Mouse (Mus musculus) subcutaneous adipose tissue, adult 2 months (tissue): ENCODE results near the gene Gp2. TPM values are rescaled to one million over a fixed set of nuclear protein-coding genes. Genes with fewer than 3 reads are reported as not detected.

Experiments used
- polyA plus RNA-seq: library from polyadenylated mRNA; depleted of rRNA; stranded (reverse); fragments of >200 nt; gene quantifications from 2 replicates; pipeline ENCODE4 v1.2.3, GENCODE M21; 2012; ENCODE audit warnings: low replicate concordance; rRNA removed

The Gp2 gene
- not detected in 2 replicates for polyA plus RNA-seq

GRCm38 (mm10) chr7:119459185-119459584 lies at the start of gene Gp2:
Gene Gp2, minus strand, starts transcription at chr7:119459285.

DNA sequence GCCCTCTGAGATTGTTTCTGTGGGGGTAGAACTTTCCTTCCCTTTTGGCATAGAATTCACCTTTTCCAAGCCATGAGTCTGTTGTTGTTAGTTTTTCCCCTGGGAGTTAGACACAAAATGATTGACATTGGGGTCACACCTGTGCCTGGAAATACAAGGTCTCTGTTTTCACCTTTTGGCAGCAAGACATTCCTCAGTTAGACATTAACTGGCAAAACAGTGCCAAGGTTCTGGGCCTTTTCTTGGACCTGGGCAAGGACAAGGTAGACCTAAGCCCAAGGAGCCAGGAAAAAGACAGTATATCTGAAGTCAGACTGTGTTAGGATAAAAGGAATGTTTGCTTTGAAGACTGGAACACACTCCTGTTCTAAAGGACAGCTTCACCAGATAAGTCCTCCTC lies 20.2 kb upstream of the Gp2 start, which contains the start of gene Umod:
Gene Umod (minus strand): TSS at position 27 of the 400 bp plus-strand sequence.

Other genes starting within 250 kb of the Gp2 start
- gene Umod, start 20.0 kb upstream of the Gp2 start, polyA plus RNA-seq = 0.26 TPM in 1 of 2 replicates, not detected in the other
- gene Acsm5, start 60.2 kb upstream of the Gp2 start, polyA plus RNA-seq = 5.5 and 6.6 TPM in 2 replicates
- not detected in 2 replicates for gene Pdilt, start 64.2 kb upstream of the Gp2 start, polyA plus RNA-seq
- not detected in 2 replicates for gene Acsm2, start 95.1 kb upstream of the Gp2 start, polyA plus RNA-seq
- gene Acsm1, start 147.7 kb upstream of the Gp2 start, polyA plus RNA-seq = 0.54 TPM in 1 of 2 replicates, not detected in the other
- not detected in 2 replicates for gene Acsm4, start 230.7 kb upstream of the Gp2 start, polyA plus RNA-seq